ENCODE assay signal across 10 mouse cellular contexts in the genomic region with DNA sequence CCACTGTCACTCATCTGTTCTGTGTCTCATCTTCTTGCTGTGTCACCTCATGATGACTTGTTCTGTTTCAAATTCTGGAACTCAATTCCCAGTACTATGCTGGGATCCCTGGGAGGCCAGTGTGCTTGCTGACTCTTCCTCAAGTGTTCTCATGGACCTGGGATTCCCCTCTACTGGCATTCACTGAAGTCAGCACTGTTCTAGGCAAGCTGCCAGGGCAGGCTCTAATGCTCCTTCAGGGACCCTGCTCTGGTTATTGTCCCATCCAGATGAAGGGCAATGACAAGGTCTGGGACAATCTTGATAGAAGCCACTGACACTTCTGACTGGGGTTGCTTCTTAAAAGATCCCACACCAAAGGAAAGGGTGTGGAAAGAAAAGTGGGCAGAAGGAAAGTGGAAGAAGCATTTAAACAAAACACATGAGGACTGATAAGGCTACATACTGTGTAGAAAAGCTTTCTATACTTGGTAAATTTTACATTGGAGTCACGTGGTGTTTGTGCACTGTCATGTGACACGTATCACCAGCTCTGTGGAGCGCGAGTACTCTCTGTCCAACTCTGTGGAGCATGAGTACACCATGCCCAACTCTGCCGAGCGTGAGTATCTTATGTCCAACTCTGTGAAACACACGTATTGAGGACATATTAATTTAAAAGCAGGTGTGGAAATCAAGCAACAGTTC.
A peak's percentile ranks its signal among the peaks of the same experiment; 100 is the strongest.
DNase-seq lines count a peak whose midpoint lies in the region; ATAC-seq lines count a peak whose summit lies in the region.
"Had no signal": no experiment of that assay in that cellular context is flagged by ENCODE, and none has a peak within 500 bp of the region (broad histone marks: within the 10 kb centered on the region; RNA-seq: fewer than 3 reads in every experiment).

No protein-coding gene starts in this region.

- no peaks in the 10 kb centered on the region for H3K27me3 ChIP-seq in liver, embryonic 11.5 days (replicated peaks; ENCODE audit: control insufficient read depth, insufficient read depth, low read length)

- no peak overlapping the region for H3K4me3 ChIP-seq in liver, embryonic 11.5 days (ENCODE audit: low read depth, low read length)
- H3K4me3 ChIP-seq: layer of hippocampus, adult 2 months had no signal

- no peak overlapping the region for H3K9ac ChIP-seq in liver, embryonic 11.5 days (ENCODE audit: low read depth, low read length)

- WGBS in liver, embryonic 11.5 days = 89% methylated on average over 7 of the region's 7 CpGs

- H3K36me3 ChIP-seq in liver, embryonic 11.5 days (ENCODE audit: control insufficient read depth, insufficient read depth, low read length) = no peaks in the 10 kb centered on the region

- peaks cover 3% of the 10 kb centered on the region; the same call in 1 of the 2 replicates for H3K4me1 ChIP-seq in liver, embryonic 11.5 days (replicated peaks; ENCODE audit: control insufficient read depth, insufficient read depth, low read length)

- no peak overlapping the region for H3K27ac ChIP-seq in liver, embryonic 11.5 days (ENCODE audit: low read depth, low read length)
- H3K27ac ChIP-seq: layer of hippocampus, adult 2 months had no signal

- H3K9me3 ChIP-seq in liver, embryonic 11.5 days (ENCODE audit: control insufficient read depth, low read length) = no peaks in the 10 kb centered on the region

- peak; percentile 60 to 65 for DNase-seq in cerebellum, postnatal 10 days
- no peak for DNase-seq in cerebellum, adult 11 months
- DNase-seq in adrenal gland, adult 18-20 months (ENCODE audit: low spot score in 2 of 2) = peak; percentile 21 to 47
- DNase-seq in heart, adult 8-10 months (ENCODE audit: low spot score) = peak; percentile 62
- DNase-seq in kidney, postnatal 25 days = peak; percentile 86 to 90
- no peak for DNase-seq in liver, embryonic 11.5 days (ENCODE audit: low spot score)
- no peak for DNase-seq in thymus, postnatal 0 days (ENCODE audit: low spot score)

- no peak for ATAC-seq in liver, embryonic 11.5 days (replicated peaks; ENCODE audit: low FRiP score)
- ATAC-seq in frontal cortex, adult (ENCODE audit: low TSS enrichment) = no peak
- ATAC-seq: midbrain, embryonic 16.5 days had no signal

- H3K4me2 ChIP-seq in liver, embryonic 11.5 days = no peak overlapping the region

Comparison
In these comparisons a context has a peak if more than half of its experiments do, and no peak if none do; other contexts are left out.
1. DNase-seq: peak in cerebellum, postnatal 10 days (2 of 2), adrenal gland, adult 18-20 months (2 of 2), heart, adult 8-10 months (single experiment) and kidney, postnatal 25 days (2 of 2); none in cerebellum, adult 11 months (single experiment), liver, embryonic 11.5 days (single experiment) and thymus, postnatal 0 days (single experiment).